Mouse (Mus musculus) stomach, embryonic 14.5 days (tissue): ENCODE results near the gene Emc9. TPM values are rescaled to one million over a fixed set of nuclear protein-coding genes. Genes with fewer than 3 reads are reported as not detected.

Source experiments
- ATAC-seq: fragments of 200-750 bp; cut with Nextera tagmentation; 2 replicates; pipeline ENCODE4 v1.8.0; 2017; ENCODE audit warnings: low read depth, moderate TSS enrichment; ENCODE audit not compliant: insufficient number of reproducible peaks, insufficient read depth, low FRiP score
- H3K27ac ChIP-seq: fragments of 300-500 bp; sonication (generic); 2 replicates; pipeline ENCODE4 v1.5.1; 2014; ENCODE audit warnings: mild to moderate bottlenecking, low read length, moderate library complexity, mixed read lengths
- H3K27me3 ChIP-seq: fragments of 300-500 bp; sonication (generic); 2 replicates; pipeline ENCODE4 v1.6.1; 2014; ENCODE audit warnings: low read length, control low read depth, mixed read lengths; ENCODE audit not compliant: control insufficient read depth, insufficient read depth
- H3K36me3 ChIP-seq: fragments of 300-500 bp; sonication (generic); 2 replicates; pipeline ENCODE4 v1.6.1; 2014; ENCODE audit warnings: mild to moderate bottlenecking, control low read depth, low read length, moderate library complexity, mixed read lengths; ENCODE audit not compliant: control insufficient read depth, insufficient read depth
- H3K4me1 ChIP-seq: fragments of 300-500 bp; sonication (generic); 2 replicates; pipeline ENCODE4 v1.6.1; 2014; ENCODE audit warnings: low read length, control low read depth, mixed read lengths; ENCODE audit not compliant: control insufficient read depth, insufficient read depth
- H3K4me2 ChIP-seq: fragments of 300-500 bp; sonication (generic); replicated peaks from 2 replicates; pipeline ENCODE4 v1.6.1; 2014; ENCODE audit warnings: low read depth, low read length, control low read depth
- H3K4me3 ChIP-seq: fragments of 300-500 bp; sonication (generic); 2 replicates; pipeline ENCODE4 v1.5.1; 2014; ENCODE audit warnings: low read depth, low read length, control low read depth
- H3K9ac ChIP-seq: fragments of 300-500 bp; sonication (generic); replicated peaks from 2 replicates; pipeline ENCODE4 v1.6.1; 2014; ENCODE audit warnings: low read depth, mild to moderate bottlenecking, control low read depth, low read length, moderate library complexity, mixed read lengths
- H3K9me3 ChIP-seq: fragments of 300-500 bp; sonication (generic); 2 replicates; pipeline ENCODE4 v1.6.1; 2016; ENCODE audit warnings: low read depth, low read length, control low read depth; ENCODE audit not compliant: control insufficient read depth
- WGBS: fragments of 180-500 bp; shearing (Covaris S2); extraction: QIAGEN DNeasy Blood & Tissue Kit; methylation state at CpG from one replicate; pipeline ENCODE4 v1.1.7; 2014; 5-methylcytosine and 5-hydroxymethylcytosine counted together
- polyA plus RNA-seq: library from polyadenylated mRNA; unstranded; fragments of >200 nt; fragmentation: Nextera tagmentation; extraction: Ambion mirVana; gene quantifications from 2 replicates; pipeline ENCODE4 v1.2.1, GENCODE M21; 2014

Gene Emc9
- 5.9 and 7.1 TPM in 2 replicates for polyA plus RNA-seq

- WGBS, result 3% methylated on average over 43 of the region's 43 CpGs
- peak; percentile 86 for ATAC-seq
- no peaks in the 10 kb centered on the region for H3K9me3 ChIP-seq
- H3K27me3 ChIP-seq, result no peaks in the 10 kb centered on the region
- H3K9ac ChIP-seq, result peak within 1 kb of the TSS; percentile 15; the same call in 1 of the 2 replicates
- peak within 1 kb of the TSS; percentile 48; the same call in 1 of the 2 replicates for H3K27ac ChIP-seq
- H3K4me2 ChIP-seq, result peak within 1 kb of the TSS; percentile 62
- peaks cover 6% of the 10 kb centered on the region; the same call in 1 of the 2 replicates for H3K36me3 ChIP-seq
- 0 out of 2 replicates have a peak, but pooled peaks cover 1% of the 10 kb centered on the region for H3K4me1 ChIP-seq
- peak within 1 kb of the TSS; percentile 44 for H3K4me3 ChIP-seq
These were observed at the start of gene Emc9 for GRCm38 (mm10) chr14:55584702-55585565. Gene Emc9 (minus strand): TSS chr14:55585302.

- H3K27ac ChIP-seq, result no peak overlapping the region
- H3K36me3 ChIP-seq, result peaks cover 80% of the 10 kb centered on the region
- no peak overlapping the region for H3K9ac ChIP-seq
- H3K4me2 ChIP-seq, result no peak overlapping the region
- no peak for ATAC-seq
- no peaks in the 10 kb centered on the region for H3K4me1 ChIP-seq
- no peak overlapping the region for H3K4me3 ChIP-seq
- no peaks in the 10 kb centered on the region for H3K9me3 ChIP-seq
- H3K27me3 ChIP-seq, result no peaks in the 10 kb centered on the region
- WGBS, result 57% methylated on average over 5 of the region's 5 CpGs
These were observed 44.2 kb upstream of the Emc9 start for GRCm38 (mm10) chr14:55629312-55629711.

GRCm38 (mm10) chr14:55628077-55628827 lies 43.1 kb upstream of the Emc9 start:
- 88% methylated on average over 27 of the region's 27 CpGs for WGBS

GRCm38 (mm10) chr14:55618486-55619195 lies 33.5 kb upstream of the Emc9 start:
- 0 out of 2 replicates have a peak, but pooled peaks have one; percentile 47 for ATAC-seq
- 36% methylated on average over 22 of the region's 22 CpGs for WGBS
- H3K9ac ChIP-seq, result 0 out of 2 replicates have a peak overlapping the region, but pooled peaks have one; percentile 18
- H3K4me3 ChIP-seq, result peak overlapping the region; percentile 24
- H3K4me1 ChIP-seq, result no peaks in the 10 kb centered on the region
- no peaks in the 10 kb centered on the region for H3K9me3 ChIP-seq
- no peaks in the 10 kb centered on the region for H3K27me3 ChIP-seq
- no peak overlapping the region for H3K27ac ChIP-seq
- no peaks in the 10 kb centered on the region; the same call in 1 of the 2 replicates for H3K36me3 ChIP-seq
- H3K4me2 ChIP-seq, result peak overlapping the region; percentile 39

More at GRCm38 (mm10) chr14:55628077-55628827, 43.1 kb upstream of the Emc9 start:
- no peak for ATAC-seq
- peaks cover 71% of the 10 kb centered on the region for H3K36me3 ChIP-seq
- H3K4me2 ChIP-seq, result no peak overlapping the region
- H3K9ac ChIP-seq, result no peak overlapping the region
- no peak overlapping the region for H3K27ac ChIP-seq
- H3K4me1 ChIP-seq, result no peaks in the 10 kb centered on the region
- H3K4me3 ChIP-seq, result no peak overlapping the region
- no peaks in the 10 kb centered on the region for H3K27me3 ChIP-seq
- no peaks in the 10 kb centered on the region for H3K9me3 ChIP-seq

- peak; percentile 88 for ATAC-seq
- peak within 1 kb of the TSS; percentile 24 for H3K4me3 ChIP-seq
- H3K27me3 ChIP-seq, result no peaks in the 10 kb centered on the region
- 0 out of 2 replicates have a peak within 1 kb of the TSS, but pooled peaks have one; percentile 18 for H3K9ac ChIP-seq
- no peaks in the 10 kb centered on the region for H3K4me1 ChIP-seq
- H3K9me3 ChIP-seq, result no peaks in the 10 kb centered on the region
- WGBS, result 23% methylated on average over 21 of the region's 21 CpGs
- H3K36me3 ChIP-seq, result no peaks in the 10 kb centered on the region; the same call in 1 of the 2 replicates
- no peak within 1 kb of the TSS for H3K27ac ChIP-seq
- peak within 1 kb of the TSS; percentile 39 for H3K4me2 ChIP-seq
These were observed 32.7 kb upstream of the Emc9 start, which contains the start of gene Rec8 for GRCm38 (mm10) chr14:55617822-55618221. Gene Rec8 (plus strand): TSS chr14:55618037.

- Histone ChIP-seq H3K9ac (no peak overlapping the region), H3K4me1 (no peaks in the 10 kb centered on the region), H3K4me3 (no peak overlapping the region), H3K9me3 (no peaks in the 10 kb centered on the region), H3K4me2 (no peak overlapping the region), H3K27me3 (no peaks in the 10 kb centered on the region), H3K27ac (no peak overlapping the region), H3K36me3 (no peaks in the 10 kb centered on the region)
- no peak for ATAC-seq
- WGBS, result 79% methylated on average over 2 of the region's 2 CpGs
These were observed 31.7 kb upstream of the Emc9 start for GRCm38 (mm10) chr14:55616844-55617243.

GRCm38 (mm10) chr14:55615876-55616275 lies 30.8 kb upstream of the Emc9 start:
- H3K36me3 ChIP-seq, result no peaks in the 10 kb centered on the region
- ATAC-seq, result no peak
- 48% methylated on average over 2 of the region's 2 CpGs for WGBS

More at GRCm38 (mm10) chr14:55615876-55616275, 30.8 kb upstream of the Emc9 start:
- Histone ChIP-seq H3K27ac (no peak overlapping the region), H3K27me3 (no peaks in the 10 kb centered on the region), H3K9me3 (no peaks in the 10 kb centered on the region), H3K4me2 (no peak overlapping the region), H3K4me1 (no peaks in the 10 kb centered on the region), H3K4me3 (no peak overlapping the region), H3K9ac (no peak overlapping the region)
